Mouse (Mus musculus) midbrain, embryonic 11.5 days (tissue): Measurements from ENCODE around the gene P2rx6. TPM values are rescaled to one million over a fixed set of nuclear protein-coding genes. Genes with fewer than 3 reads are reported as not detected.
A peak's percentile ranks its signal among the peaks of the same experiment; 100 is the strongest.

Experiments
- ATAC-seq: fragments of 200-750 bp; cut with Nextera tagmentation; 2 replicates; pipeline ENCODE4 v1.8.0; 2017; ENCODE audit warnings: moderate TSS enrichment, moderate library complexity; ENCODE audit not compliant: low FRiP score
- DNase-seq: peaks from one replicate; pipeline ENCODE4 v3.0.0; 2015; ENCODE audit warnings: low spot score; ENCODE audit errors: missing footprints
- H3K27ac ChIP-seq: fragments of 300-500 bp; sonication (generic); 2 replicates; pipeline ENCODE4 v1.5.1; 2014; ENCODE audit warnings: low read depth, low read length
- H3K27me3 ChIP-seq: fragments of 300-500 bp; sonication (generic); 2 replicates; pipeline ENCODE4 v1.6.1; 2014; ENCODE audit warnings: mild to moderate bottlenecking, low read length, moderate library complexity, mixed read lengths; ENCODE audit not compliant: control insufficient read depth, insufficient read depth
- H3K36me3 ChIP-seq: fragments of 300-500 bp; sonication (generic); 2 replicates; pipeline ENCODE4 v1.6.1; 2014; ENCODE audit warnings: mild to moderate bottlenecking, low read length, moderate library complexity, mixed read lengths; ENCODE audit not compliant: control insufficient read depth, insufficient read depth
- H3K4me1 ChIP-seq: fragments of 300-500 bp; sonication (generic); 2 replicates; pipeline ENCODE4 v1.6.1; 2014; ENCODE audit warnings: low read length; ENCODE audit not compliant: control insufficient read depth, insufficient read depth
- H3K4me2 ChIP-seq: fragments of 300-500 bp; sonication (generic); 2 replicates; pipeline ENCODE4 v1.6.1; 2014; ENCODE audit warnings: mild to moderate bottlenecking, moderate library complexity
- H3K4me3 ChIP-seq: fragments of 300-500 bp; sonication (generic); 2 replicates; pipeline ENCODE4 v1.5.1; 2014; ENCODE audit warnings: low read depth, low read length
- H3K9ac ChIP-seq: fragments of 300-500 bp; sonication (generic); 2 replicates; pipeline ENCODE4 v1.6.1; 2014; ENCODE audit warnings: low read length
- H3K9me3 ChIP-seq: fragments of 300-500 bp; sonication (generic); 2 replicates; pipeline ENCODE4 v1.6.1; 2016; ENCODE audit warnings: low read length; ENCODE audit not compliant: control insufficient read depth
- WGBS: fragments of 180-500 bp; shearing (Covaris S2); extraction: QIAGEN DNeasy Blood & Tissue Kit; methylation state at CpG from one replicate; pipeline ENCODE4 v1.1.7; 2014; 5-methylcytosine and 5-hydroxymethylcytosine counted together
- polyA plus RNA-seq: library from polyadenylated mRNA; unstranded; fragments of >200 nt; fragmentation: Nextera tagmentation; extraction: Ambion mirVana; gene quantifications from 2 replicates; pipeline ENCODE4 v1.2.1, GENCODE M21; 2014

P2rx6 gene
- polyA plus RNA-seq = 0.41 and 0.86 TPM in 2 replicates

- peak within 1 kb of the TSS; percentile 51 for H3K4me2 ChIP-seq
- H3K27me3 ChIP-seq = 0 out of 2 replicates have a peak, but pooled peaks cover 3% of the 10 kb centered on the region
- no peaks in the 10 kb centered on the region for H3K9me3 ChIP-seq
- 2% methylated on average over 10 of the region's 10 CpGs for WGBS
- H3K36me3 ChIP-seq = no peaks in the 10 kb centered on the region
- H3K4me1 ChIP-seq = peaks cover 28% of the 10 kb centered on the region
- H3K27ac ChIP-seq = peak within 1 kb of the TSS; percentile 40; the same call in 1 of the 2 replicates
- ATAC-seq = peak; percentile 45; the same call in 1 of the 2 replicates
- H3K9ac ChIP-seq = peak within 1 kb of the TSS; percentile 30; the same call in 1 of the 2 replicates
- H3K4me3 ChIP-seq = peak within 1 kb of the TSS; percentile 17; the same call in 1 of the 2 replicates
- DNase-seq = peak; percentile 95
These were observed at the start of gene P2rx6 for GRCm38 (mm10) chr16:17561751-17562208. P2rx6 (plus strand) TSS chr16:17561885.

- Histone ChIP-seq H3K9ac (no peak overlapping the region), H3K4me1 (no peaks in the 10 kb centered on the region), H3K4me3 (no peak overlapping the region), H3K27ac (no peak overlapping the region), H3K27me3 (no peaks in the 10 kb centered on the region), H3K4me2 (no peak overlapping the region), H3K9me3 (no peaks in the 10 kb centered on the region), H3K36me3 (peaks cover 28% of the 10 kb centered on the region)
- WGBS = 84% methylated on average over 2 of the region's 2 CpGs
- no peak for DNase-seq
- no peak for ATAC-seq
These were observed 42.8 kb upstream of the P2rx6 start for GRCm38 (mm10) chr16:17518910-17519309.

- H3K27ac ChIP-seq = no peak overlapping the region
- H3K4me3 ChIP-seq = no peak overlapping the region
- WGBS = 87% methylated on average over 11 of the region's 11 CpGs
- DNase-seq (no peak), ATAC-seq (no peak)
- no peak overlapping the region for H3K9ac ChIP-seq
- no peaks in the 10 kb centered on the region for H3K4me1 ChIP-seq
- peaks cover 38% of the 10 kb centered on the region for H3K36me3 ChIP-seq
- no peak overlapping the region for H3K4me2 ChIP-seq
- no peaks in the 10 kb centered on the region for H3K27me3 ChIP-seq
- no peaks in the 10 kb centered on the region for H3K9me3 ChIP-seq
These were observed 37.5 kb upstream of the P2rx6 start for GRCm38 (mm10) chr16:17524156-17524555.

GRCm38 (mm10) chr16:17525524-17525923 lies 36.2 kb upstream of the P2rx6 start:
- Histone ChIP-seq H3K27ac (no peak overlapping the region), H3K4me3 (no peak overlapping the region), H3K9ac (no peak overlapping the region), H3K4me1 (peaks cover 11% of the 10 kb centered on the region), H3K36me3 (peaks cover 33% of the 10 kb centered on the region), H3K4me2 (no peak overlapping the region), H3K27me3 (no peaks in the 10 kb centered on the region), H3K9me3 (no peaks in the 10 kb centered on the region)
- no peak for ATAC-seq
- WGBS = 89% methylated on average over 3 of the region's 3 CpGs
- no peak for DNase-seq

GRCm38 (mm10) chr16:17526223-17526622 lies 35.5 kb upstream of the P2rx6 start:
- Histone ChIP-seq H3K9me3 (no peaks in the 10 kb centered on the region), H3K36me3 (peaks cover 33% of the 10 kb centered on the region), H3K27ac (no peak overlapping the region), H3K27me3 (no peaks in the 10 kb centered on the region), H3K4me2 (no peak overlapping the region), H3K4me3 (no peak overlapping the region), H3K4me1 (peaks cover 11% of the 10 kb centered on the region), H3K9ac (no peak overlapping the region)
- WGBS = 90% methylated on average over 6 of the region's 6 CpGs
- DNase-seq = no peak
- ATAC-seq = no peak

- H3K27me3 ChIP-seq = no peaks in the 10 kb centered on the region
- no peak for ATAC-seq
- no peak overlapping the region for H3K4me3 ChIP-seq
- peaks cover 30% of the 10 kb centered on the region for H3K36me3 ChIP-seq
- no peak overlapping the region for H3K4me2 ChIP-seq
- no peak overlapping the region for H3K9ac ChIP-seq
- H3K4me1 ChIP-seq = peaks cover 18% of the 10 kb centered on the region
- H3K9me3 ChIP-seq = no peaks in the 10 kb centered on the region
- no peak for DNase-seq
- no peak overlapping the region for H3K27ac ChIP-seq
These were observed 34.1 kb upstream of the P2rx6 start for GRCm38 (mm10) chr16:17527606-17528005.

- Histone ChIP-seq H3K27me3 (no peaks in the 10 kb centered on the region), H3K9me3 (no peaks in the 10 kb centered on the region), H3K4me3 (no peak overlapping the region), H3K4me1 (peaks cover 18% of the 10 kb centered on the region), H3K27ac (no peak overlapping the region), H3K4me2 (no peak overlapping the region), H3K9ac (no peak overlapping the region), H3K36me3 (peaks cover 28% of the 10 kb centered on the region)
- no peak for ATAC-seq
- WGBS = 89% methylated on average over 13 of the region's 13 CpGs
- DNase-seq = no peak
These were observed 33.4 kb upstream of the P2rx6 start for GRCm38 (mm10) chr16:17528276-17528675.

- WGBS = 21% methylated on average over 17 of the region's 17 CpGs
- peak overlapping the region; percentile 90 for H3K27ac ChIP-seq
These were observed 31.6 kb upstream of the P2rx6 start for GRCm38 (mm10) chr16:17529981-17530586.

GRCm38 (mm10) chr16:17530640-17531288 lies 30.9 kb upstream of the P2rx6 start, which contains the start of gene Thap7:
Thap7 (minus strand) TSS chr16:17531136.
- Histone ChIP-seq H3K9ac (peak within 1 kb of the TSS; percentile 88), H3K4me2 (peak within 1 kb of the TSS; percentile 93), H3K27me3 (no peaks in the 10 kb centered on the region), H3K4me3 (peak within 1 kb of the TSS; percentile 58), H3K27ac (peak within 1 kb of the TSS; percentile 90), H3K36me3 (peaks cover 12% of the 10 kb centered on the region), H3K9me3 (no peaks in the 10 kb centered on the region), H3K4me1 (peaks cover 18% of the 10 kb centered on the region)
- DNase-seq (peak; percentile 100), ATAC-seq (peak; percentile 96)
- under 1% methylated on average over 67 of the region's 67 CpGs for WGBS

More at GRCm38 (mm10) chr16:17529981-17530586, 31.6 kb upstream of the P2rx6 start:
- no peaks in the 10 kb centered on the region for H3K27me3 ChIP-seq
- H3K9ac ChIP-seq = peak overlapping the region; percentile 88
- peaks cover 18% of the 10 kb centered on the region for H3K36me3 ChIP-seq
- peak overlapping the region; percentile 58 for H3K4me3 ChIP-seq
- H3K9me3 ChIP-seq = no peaks in the 10 kb centered on the region
- peak overlapping the region; percentile 93 for H3K4me2 ChIP-seq
- DNase-seq (no peak), ATAC-seq (peak; percentile 20; the same call in 1 of the 2 replicates)
- peaks cover 18% of the 10 kb centered on the region for H3K4me1 ChIP-seq
